Mouse (Mus musculus): ENCODE results near the gene Map4k4.

- TF ChIP-seq CTCF (IDR thresholded peaks at IDR 0.05; ENCODE audit: borderline replicate concordance, insufficient read depth, low read depth, low read length) (no peak), POLR2A (IDR thresholded peaks at IDR 0.05; ENCODE audit: borderline replicate concordance, insufficient read depth, low read length) (no peak)
Measured at GRCm38 (mm10) chr1:39902704-39903151, 2.0 kb downstream of the Map4k4 start.
